Mouse (Mus musculus) stomach, embryonic 14.5 days (tissue): ENCODE data around the gene Yif1a. TPM values are rescaled to one million over a fixed set of nuclear protein-coding genes. Genes with fewer than 3 reads are reported as not detected.

Experiments
- ATAC-seq: fragments of 200-750 bp; cut with Nextera tagmentation; 2 replicates; pipeline ENCODE4 v1.8.0; 2017; ENCODE audit warnings: low read depth, moderate TSS enrichment; ENCODE audit not compliant: insufficient number of reproducible peaks, insufficient read depth, low FRiP score
- H3K27ac ChIP-seq: fragments of 300-500 bp; sonication (generic); 2 replicates; pipeline ENCODE4 v1.5.1; 2014; ENCODE audit warnings: mild to moderate bottlenecking, low read length, moderate library complexity, mixed read lengths
- H3K27me3 ChIP-seq: fragments of 300-500 bp; sonication (generic); 2 replicates; pipeline ENCODE4 v1.6.1; 2014; ENCODE audit warnings: low read length, control low read depth, mixed read lengths; ENCODE audit not compliant: control insufficient read depth, insufficient read depth
- H3K36me3 ChIP-seq: fragments of 300-500 bp; sonication (generic); 2 replicates; pipeline ENCODE4 v1.6.1; 2014; ENCODE audit warnings: mild to moderate bottlenecking, control low read depth, low read length, moderate library complexity, mixed read lengths; ENCODE audit not compliant: control insufficient read depth, insufficient read depth
- H3K4me1 ChIP-seq: fragments of 300-500 bp; sonication (generic); 2 replicates; pipeline ENCODE4 v1.6.1; 2014; ENCODE audit warnings: low read length, control low read depth, mixed read lengths; ENCODE audit not compliant: control insufficient read depth, insufficient read depth
- H3K4me2 ChIP-seq: fragments of 300-500 bp; sonication (generic); replicated peaks from 2 replicates; pipeline ENCODE4 v1.6.1; 2014; ENCODE audit warnings: low read depth, low read length, control low read depth
- H3K4me3 ChIP-seq: fragments of 300-500 bp; sonication (generic); 2 replicates; pipeline ENCODE4 v1.5.1; 2014; ENCODE audit warnings: low read depth, low read length, control low read depth
- H3K9ac ChIP-seq: fragments of 300-500 bp; sonication (generic); replicated peaks from 2 replicates; pipeline ENCODE4 v1.6.1; 2014; ENCODE audit warnings: low read depth, mild to moderate bottlenecking, control low read depth, low read length, moderate library complexity, mixed read lengths
- H3K9me3 ChIP-seq: fragments of 300-500 bp; sonication (generic); 2 replicates; pipeline ENCODE4 v1.6.1; 2016; ENCODE audit warnings: low read depth, low read length, control low read depth; ENCODE audit not compliant: control insufficient read depth
- WGBS: fragments of 180-500 bp; shearing (Covaris S2); extraction: QIAGEN DNeasy Blood & Tissue Kit; methylation state at CpG from one replicate; pipeline ENCODE4 v1.1.7; 2014; 5-methylcytosine and 5-hydroxymethylcytosine counted together
- polyA plus RNA-seq: library from polyadenylated mRNA; unstranded; fragments of >200 nt; fragmentation: Nextera tagmentation; extraction: Ambion mirVana; gene quantifications from 2 replicates; pipeline ENCODE4 v1.2.1, GENCODE M21; 2014

Yif1a gene
- polyA plus RNA-seq, 1 experiment from 2014 or later: 112 TPM

DNA sequence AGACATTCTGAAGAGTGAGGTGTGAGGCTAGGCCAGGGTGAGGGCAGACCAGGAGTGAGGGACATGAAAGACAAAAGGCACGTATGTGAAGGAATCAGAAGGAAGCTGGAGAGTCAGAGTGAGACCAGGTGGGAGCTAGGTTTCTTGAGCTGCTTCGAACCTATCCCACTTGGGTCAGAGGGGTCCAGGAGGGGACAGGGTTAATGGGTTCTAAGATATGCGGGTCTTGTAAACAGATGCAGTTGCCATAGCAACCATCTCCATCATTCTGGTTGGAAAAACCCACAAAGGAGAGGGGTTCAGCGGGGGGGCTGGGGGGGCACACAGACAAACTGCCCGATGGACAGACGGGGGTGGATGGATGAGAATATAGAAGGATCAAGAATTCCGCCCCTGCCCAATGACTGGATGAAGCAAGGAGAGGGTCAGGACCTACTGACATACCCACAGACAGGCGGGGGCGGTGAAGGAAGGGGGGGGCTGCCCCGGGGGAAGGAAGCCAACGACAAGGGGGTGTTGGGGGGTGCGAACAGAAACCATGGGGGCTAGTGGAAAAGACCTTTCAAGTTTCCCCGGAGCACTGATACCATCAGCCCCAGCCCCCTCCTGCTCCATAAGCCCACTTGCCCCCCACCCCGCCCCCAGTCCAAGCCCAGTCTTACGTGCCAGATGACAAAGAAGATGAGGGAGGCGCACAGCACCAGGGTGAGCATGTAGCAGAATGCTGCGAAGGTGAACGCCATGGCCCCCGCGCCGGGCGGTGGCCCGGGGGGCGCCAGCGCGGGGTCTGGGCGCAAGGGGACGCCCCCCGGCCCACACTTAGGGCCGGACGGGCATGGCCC lies 9.4 kb downstream of the Yif1a start:
- Histone ChIP-seq H3K27ac (peak overlapping the region; percentile 39), H3K27me3 (no peaks in the 10 kb centered on the region), H3K4me2 (peak overlapping the region; percentile 98), H3K36me3 (peaks cover 43% of the 10 kb centered on the region), H3K9ac (peak overlapping the region; percentile 77), H3K4me1 (peaks cover 27% of the 10 kb centered on the region), H3K4me3 (peak overlapping the region; percentile 65), H3K9me3 (no peaks in the 10 kb centered on the region)
- no peak for ATAC-seq
- WGBS: 2% methylated on average over 31 of the region's 31 CpGs

DNA sequence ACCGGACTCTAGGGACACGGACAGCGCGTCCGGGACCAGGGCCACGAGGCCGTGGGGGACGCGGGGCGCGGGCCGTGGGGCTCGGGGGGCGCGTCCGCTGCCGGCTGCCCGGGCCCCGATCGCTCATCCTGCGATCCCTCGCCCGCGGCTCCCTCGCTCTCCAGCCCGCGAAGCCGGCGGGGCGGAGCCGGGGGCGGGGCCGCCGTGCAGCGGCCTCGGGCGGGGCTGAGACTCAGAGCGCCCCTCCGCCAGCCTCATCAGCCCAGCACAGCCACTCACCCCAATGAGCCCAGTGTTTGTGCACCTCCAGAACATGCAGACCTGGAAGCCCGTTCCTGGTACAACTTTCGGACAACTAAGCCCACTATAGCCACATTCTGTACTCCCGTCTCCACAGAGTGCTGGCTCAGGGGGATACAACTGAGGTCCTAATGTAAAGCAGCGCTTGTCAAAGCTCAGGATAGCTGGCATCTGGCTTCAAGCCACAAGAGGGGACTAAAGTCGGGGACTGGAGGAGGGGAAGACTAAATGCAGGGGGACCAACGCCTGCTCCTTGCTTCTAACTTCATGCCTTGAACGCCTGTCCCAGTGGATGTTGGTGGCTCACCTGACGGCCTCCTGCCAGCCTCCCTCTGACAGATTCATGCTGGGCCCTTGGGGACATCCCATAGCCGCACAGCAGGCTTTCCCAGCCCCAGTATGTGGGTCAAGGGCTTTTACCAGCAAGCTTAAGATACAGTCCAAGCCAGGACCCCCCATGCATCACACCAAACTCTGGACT lies 10.2 kb downstream of the Yif1a start, which contains the start of gene Cnih2:
Cnih2 (minus strand) TSS at position 159 of the 781 bp plus-strand sequence.
- H3K4me2 ChIP-seq: peak within 1 kb of the TSS; percentile 98
- H3K36me3 ChIP-seq: peaks cover 46% of the 10 kb centered on the region
- no peaks in the 10 kb centered on the region for H3K27me3 ChIP-seq
- peaks cover 27% of the 10 kb centered on the region for H3K4me1 ChIP-seq
- 3% methylated on average over 47 of the region's 48 CpGs for WGBS
- H3K9ac ChIP-seq: peak within 1 kb of the TSS; percentile 77
- peak within 1 kb of the TSS; percentile 39 for H3K27ac ChIP-seq
- peak; percentile 81 for ATAC-seq
- peak within 1 kb of the TSS; percentile 65 for H3K4me3 ChIP-seq
- no peaks in the 10 kb centered on the region for H3K9me3 ChIP-seq

DNA sequence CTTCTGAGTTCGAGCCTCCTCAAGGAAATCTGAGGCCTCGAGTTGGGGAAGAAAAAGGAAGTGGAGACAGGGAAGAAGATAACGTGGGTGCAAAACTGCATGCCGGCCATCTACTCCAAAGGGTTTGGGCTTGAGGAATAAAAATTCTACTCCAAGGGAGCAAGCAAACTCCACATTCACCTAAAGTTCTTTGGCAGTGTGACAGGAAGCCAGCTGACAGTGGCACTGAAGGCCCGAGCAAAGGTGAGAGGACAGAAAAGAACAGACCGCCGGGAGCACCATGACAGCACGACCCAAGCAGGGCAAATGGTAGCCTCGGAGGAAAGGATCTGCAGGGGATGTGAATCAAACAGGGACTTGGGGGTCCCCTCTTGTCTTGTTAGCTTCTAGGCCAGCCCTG lies 17.7 kb downstream of the Yif1a start:
- Histone ChIP-seq H3K27me3 (no peaks in the 10 kb centered on the region), H3K9me3 (no peaks in the 10 kb centered on the region), H3K4me1 (peaks cover 11% of the 10 kb centered on the region), H3K4me3 (peak overlapping the region; percentile 84), H3K27ac (peak overlapping the region; percentile 94), H3K36me3 (peaks cover 58% of the 10 kb centered on the region), H3K9ac (peak overlapping the region; percentile 81), H3K4me2 (peak overlapping the region; percentile 98)
- no peak for ATAC-seq
- 9% methylated on average over 9 of the region's 9 CpGs for WGBS

DNA sequence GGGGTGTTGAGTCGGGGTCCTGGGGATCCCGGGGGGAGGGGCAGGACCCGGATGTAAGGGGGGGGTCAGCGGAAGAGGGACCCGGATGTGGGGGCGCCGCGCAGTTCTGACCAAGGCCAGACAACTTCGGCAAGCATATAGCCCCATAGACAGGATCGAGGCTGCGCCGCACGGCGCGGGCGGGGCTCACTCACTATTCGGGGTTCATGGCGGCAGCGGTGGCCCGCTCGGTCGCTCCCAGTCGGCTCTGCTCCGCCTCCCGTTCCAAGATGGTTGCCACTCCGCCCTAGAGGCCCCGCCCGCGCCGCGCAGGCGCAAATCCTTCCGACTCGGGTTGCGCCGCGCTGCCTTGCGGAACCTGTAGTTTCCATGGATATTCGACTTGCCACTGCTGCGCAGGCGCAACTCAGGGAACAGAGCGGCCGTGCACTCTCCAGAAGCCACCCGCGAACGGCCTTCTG lies 18.4 kb downstream of the Yif1a start, which contains the start of gene Rab1b:
Rab1b (minus strand) TSS at position 342 of the 461 bp plus-strand sequence.
- Histone ChIP-seq H3K36me3 (peaks cover 51% of the 10 kb centered on the region), H3K27me3 (no peaks in the 10 kb centered on the region), H3K4me2 (peak within 1 kb of the TSS; percentile 98), H3K9ac (peak within 1 kb of the TSS; percentile 81), H3K4me3 (peak within 1 kb of the TSS; percentile 84), H3K27ac (peak within 1 kb of the TSS; percentile 94), H3K9me3 (no peaks in the 10 kb centered on the region), H3K4me1 (peaks cover 11% of the 10 kb centered on the region)
- WGBS: under 1% methylated on average over 45 of the region's 46 CpGs
- ATAC-seq: peak; percentile 92

GRCm38 (mm10) chr19:5107556-5108270 lies 19.4 kb downstream of the Yif1a start:
- Histone ChIP-seq H3K4me1 (peaks cover 11% of the 10 kb centered on the region), H3K9me3 (no peaks in the 10 kb centered on the region), H3K27me3 (no peaks in the 10 kb centered on the region), H3K36me3 (peaks cover 45% of the 10 kb centered on the region), H3K9ac (no peak overlapping the region), H3K27ac (no peak overlapping the region), H3K4me3 (no peak overlapping the region), H3K4me2 (no peak overlapping the region)
- 68% methylated on average over 18 of the region's 18 CpGs for WGBS
- no peak for ATAC-seq

GRCm38 (mm10) chr19:5108271-5108575 lies 19.9 kb downstream of the Yif1a start:
- no peaks in the 10 kb centered on the region for H3K9me3 ChIP-seq
- ATAC-seq: peak; percentile 29; the same call in 1 of the 2 replicates
- no peak overlapping the region for H3K4me3 ChIP-seq
- H3K4me2 ChIP-seq: no peak overlapping the region
- peaks cover 40% of the 10 kb centered on the region for H3K36me3 ChIP-seq
- no peaks in the 10 kb centered on the region for H3K27me3 ChIP-seq
- peaks cover 11% of the 10 kb centered on the region for H3K4me1 ChIP-seq
- no peak overlapping the region for H3K9ac ChIP-seq
- 29% methylated on average over 5 of the region's 5 CpGs for WGBS
- H3K27ac ChIP-seq: peak overlapping the region; percentile 27; the same call in 1 of the 2 replicates

- H3K27me3 ChIP-seq: no peaks in the 10 kb centered on the region
- H3K9me3 ChIP-seq: no peaks in the 10 kb centered on the region
- H3K9ac ChIP-seq: no peak overlapping the region
- H3K4me1 ChIP-seq: peaks cover 11% of the 10 kb centered on the region
- WGBS: 59% methylated on average over 4 of the region's 4 CpGs
- H3K4me3 ChIP-seq: no peak overlapping the region
- H3K27ac ChIP-seq: peak overlapping the region; percentile 30; the same call in 1 of the 2 replicates
- ATAC-seq: no peak
- H3K4me2 ChIP-seq: no peak overlapping the region
- H3K36me3 ChIP-seq: peaks cover 38% of the 10 kb centered on the region
These were observed 20.4 kb downstream of the Yif1a start for GRCm38 (mm10) chr19:5108702-5109101.
